ENCODE assay signal across 16 mouse cellular contexts in genomic region chr4:141017657-141018436, GRCm38 (mm10). TPM values are rescaled to one million over a fixed set of nuclear protein-coding genes. Genes with fewer than 3 reads are reported as not detected.
DNase-seq lines count a peak whose midpoint lies in the region; ATAC-seq and TF ChIP-seq lines count a peak whose summit lies in the region.
"Had no signal": no experiment of that assay in that cellular context is flagged by ENCODE, and none has a peak within 500 bp of the region (broad histone marks: within the 10 kb centered on the region; RNA-seq: fewer than 3 reads in every experiment).

No protein-coding gene starts in this region.

- no peaks in the 10 kb centered on the region for H3K9me3 ChIP-seq in forebrain, embryonic 10.5 days
- no peaks in the 10 kb centered on the region for H3K9me3 ChIP-seq in forebrain, postnatal 0 days (ENCODE audit: low read length)
- H3K9me3 ChIP-seq in kidney, postnatal 0 days (replicated peaks; ENCODE audit: low read length) = no peaks in the 10 kb centered on the region
- no peaks in the 10 kb centered on the region for H3K9me3 ChIP-seq in ES-Bruce4 (replicated peaks; ENCODE audit: control insufficient read depth, insufficient read depth, low read length, poor library complexity, severe bottlenecking)
- no peaks in the 10 kb centered on the region for H3K9me3 ChIP-seq in forebrain, embryonic 12.5 days
- H3K9me3 ChIP-seq: hindbrain, embryonic 15.5 days; liver, embryonic 13.5 days had no signal

- H3K4me3 ChIP-seq in forebrain, embryonic 10.5 days = no peak overlapping the region
- H3K4me3 ChIP-seq in forebrain, postnatal 0 days (ENCODE audit: low read depth, low read length) = no peak overlapping the region
- H3K4me3 ChIP-seq in kidney, postnatal 0 days (replicated peaks; ENCODE audit: low read depth, low read length) = no peak overlapping the region
- peak overlapping the region; percentile 12; the same call in 1 of the 2 replicates for H3K4me3 ChIP-seq in ES-Bruce4 (ENCODE audit: low read depth, low read length)
- H3K4me3 ChIP-seq in forebrain, embryonic 12.5 days (replicated peaks) = no peak overlapping the region
- H3K4me3 ChIP-seq: hindbrain, embryonic 15.5 days; liver, embryonic 13.5 days had no signal

- ATAC-seq in forebrain, postnatal 0 days = no peak
- ATAC-seq in kidney, postnatal 0 days (replicated peaks; ENCODE audit: low FRiP score, low read depth) = no peak
- ATAC-seq in forebrain, embryonic 12.5 days (ENCODE audit: low FRiP score) = no peak

- no peak for DNase-seq in forebrain, embryonic 10.5 days (ENCODE audit: extremely low spot score, low spot score)
- no peak for DNase-seq in forebrain, postnatal 0 days
- DNase-seq in kidney, postnatal 0 days (ENCODE audit: low spot score) = no peak
- no peak for DNase-seq in kidney, adult 11 months
- DNase-seq in right cerebral cortex, postnatal 36 days (ENCODE audit: low spot score in 2 of 2) = no peak
- no peak for DNase-seq in adrenal gland, postnatal 25 days
- DNase-seq: adrenal gland, adult 8-10 months; B cell, adult 2 months; kidney, postnatal 10 days; liver, embryonic 13.5 days; right cerebral cortex, adult 18-20 months; thymus, postnatal 36 days had no signal

- H3K9ac ChIP-seq in forebrain, postnatal 0 days = no peak overlapping the region
- no peak overlapping the region for H3K9ac ChIP-seq in kidney, postnatal 0 days (ENCODE audit: low read depth, low read length)
- H3K9ac ChIP-seq in ES-Bruce4 (ENCODE audit: low read depth, poor library complexity, severe bottlenecking) = no peak overlapping the region
- H3K9ac ChIP-seq in forebrain, embryonic 12.5 days = peak overlapping the region; percentile 12; the same call in 1 of the 2 replicates
- H3K9ac ChIP-seq: hindbrain, embryonic 15.5 days; liver, embryonic 13.5 days had no signal

- no peak overlapping the region for H3K4me2 ChIP-seq in forebrain, postnatal 0 days (ENCODE audit: low read depth)
- H3K4me2 ChIP-seq in kidney, postnatal 0 days (ENCODE audit: low read length) = no peak overlapping the region
- H3K4me2 ChIP-seq in forebrain, embryonic 12.5 days = no peak overlapping the region
- H3K4me2 ChIP-seq: hindbrain, embryonic 15.5 days; liver, embryonic 13.5 days had no signal

- no peaks in the 10 kb centered on the region for H3K27me3 ChIP-seq in forebrain, embryonic 10.5 days (ENCODE audit: poor library complexity, severe bottlenecking)
- no peaks in the 10 kb centered on the region for H3K27me3 ChIP-seq in forebrain, postnatal 0 days (ENCODE audit: insufficient read depth, low read length)
- H3K27me3 ChIP-seq in kidney, postnatal 0 days (ENCODE audit: insufficient read depth, low read length) = no peaks in the 10 kb centered on the region
- H3K27me3 ChIP-seq in ES-Bruce4 (ENCODE audit: control insufficient read depth, insufficient read depth, low read length, poor library complexity, severe bottlenecking) = no peaks in the 10 kb centered on the region
- H3K27me3 ChIP-seq in forebrain, embryonic 12.5 days = no peaks in the 10 kb centered on the region
- H3K27me3 ChIP-seq: hindbrain, embryonic 15.5 days had no signal

- no peak for TF ChIP-seq CTCF in forebrain, postnatal 0 days (IDR thresholded peaks at IDR 0.05; ENCODE audit: low read depth)
- peak; percentile 36; the same call in 1 of the 2 replicates for TF ChIP-seq CTCF in kidney, postnatal 0 days (IDR thresholded peaks at IDR 0.05; ENCODE audit: low read depth)
- TF ChIP-seq CTCF in ES-Bruce4 (IDR thresholded peaks at IDR 0.05; ENCODE audit: low read depth, low read length) = peak; percentile 36

- H3K27ac ChIP-seq in forebrain, embryonic 10.5 days = 0 out of 2 replicates have a peak overlapping the region, but pooled peaks have one; percentile 13
- no peak overlapping the region for H3K27ac ChIP-seq in forebrain, postnatal 0 days (ENCODE audit: low read depth, low read length)
- H3K27ac ChIP-seq in kidney, postnatal 0 days = no peak overlapping the region
- no peak overlapping the region for H3K27ac ChIP-seq in ES-Bruce4 (ENCODE audit: insufficient read depth, low read length)
- H3K27ac ChIP-seq in forebrain, embryonic 12.5 days = peak overlapping the region; percentile 42; the same call in 1 of the 2 replicates
- H3K27ac ChIP-seq: hindbrain, embryonic 15.5 days; liver, embryonic 13.5 days; macrophage had no signal

- no peak for TF ChIP-seq EP300 in ES-Bruce4 (IDR thresholded peaks at IDR 0.05; ENCODE audit: insufficient read depth, low read depth, low read length)

- WGBS in forebrain, embryonic 10.5 days = 87% methylated on average over 29 of the region's 29 CpGs
- WGBS in forebrain, postnatal 0 days = 74% methylated on average over 29 of the region's 29 CpGs
- 81% methylated on average over 29 of the region's 29 CpGs for WGBS in kidney, postnatal 0 days
- 88% methylated on average over 29 of the region's 29 CpGs for WGBS in forebrain, embryonic 12.5 days

- H3K4me1 ChIP-seq in forebrain, embryonic 10.5 days = peaks cover 48% of the 10 kb centered on the region
- peaks cover 10% of the 10 kb centered on the region; the same call in 1 of the 2 replicates for H3K4me1 ChIP-seq in forebrain, postnatal 0 days (ENCODE audit: insufficient read depth)
- peaks cover 9% of the 10 kb centered on the region; the same call in 1 of the 2 replicates for H3K4me1 ChIP-seq in kidney, postnatal 0 days (replicated peaks; ENCODE audit: insufficient read depth, low read length)
- H3K4me1 ChIP-seq in ES-Bruce4 (ENCODE audit: control insufficient read depth, insufficient read depth, low read length) = no peaks in the 10 kb centered on the region
- H3K4me1 ChIP-seq in forebrain, embryonic 12.5 days = peaks cover 47% of the 10 kb centered on the region
- H3K4me1 ChIP-seq: liver, embryonic 13.5 days had no signal

- no peak for TF ChIP-seq POLR2A in ES-Bruce4 (IDR thresholded peaks at IDR 0.05; ENCODE audit: insufficient read depth, low read length)

- H3K36me3 ChIP-seq in forebrain, embryonic 10.5 days (replicated peaks) = peaks cover 97% of the 10 kb centered on the region
- peaks cover 38% of the 10 kb centered on the region for H3K36me3 ChIP-seq in forebrain, postnatal 0 days (ENCODE audit: insufficient read depth)
- H3K36me3 ChIP-seq in kidney, postnatal 0 days (ENCODE audit: insufficient read depth, low read length) = peaks cover 18% of the 10 kb centered on the region; the same call in 1 of the 2 replicates
- H3K36me3 ChIP-seq in ES-Bruce4 (ENCODE audit: control insufficient read depth, insufficient read depth, low read length, poor library complexity, severe bottlenecking) = no peaks in the 10 kb centered on the region
- H3K36me3 ChIP-seq in forebrain, embryonic 12.5 days (replicated peaks) = peaks cover 68% of the 10 kb centered on the region
- H3K36me3 ChIP-seq: liver, embryonic 13.5 days had no signal

RNA-seq across cellular contexts. Expression of gene Mfap2, which starts 7.6 kb away (rescaled TPM):
- polyA plus RNA-seq in forebrain, embryonic 10.5 days (2016; fragmentation: Nextera tagmentation; extraction: Ambion mirVana) = 265 TPM in 2 replicates
- total RNA-seq in forebrain, postnatal 0 days (2014; rRNA removed) = 22.2 and 25.1 TPM in 2 replicates
- 124 and 148 TPM in 2 replicates for polyA plus RNA-seq in forebrain, postnatal 0 days (2015; fragmentation: Nextera tagmentation; extraction: Ambion mirVana)
- 330 and 339 TPM in 2 replicates for polyA plus RNA-seq in kidney, postnatal 0 days (2015; fragmentation: Nextera tagmentation; extraction: Ambion mirVana)
- 4.5 and 5.2 TPM in 2 replicates for polyA plus RNA-seq in ES-Bruce4 (2011; ENCODE audit: insufficient read depth, insufficient read length, low read depth, missing spikeins)
- polyA plus RNA-seq in forebrain, embryonic 12.5 days (2016; fragmentation: Nextera tagmentation; extraction: Ambion mirVana) = 250 and 275 TPM in 2 replicates
- 10.7 and 11.1 TPM in 2 replicates for total RNA-seq in adrenal gland, postnatal 25 days (2021)
- polyA plus RNA-seq: macrophage had no signal

RNA-seq across cellular contexts. Expression of gene Atp13a2, which starts 31.2 kb away (rescaled TPM):
- polyA plus RNA-seq in forebrain, embryonic 10.5 days (2016; fragmentation: Nextera tagmentation; extraction: Ambion mirVana) = 39.9 and 40.6 TPM in 2 replicates
- total RNA-seq in forebrain, postnatal 0 days (2014; rRNA removed) = 205 and 251 TPM in 2 replicates
- 119 and 141 TPM in 2 replicates for polyA plus RNA-seq in forebrain, postnatal 0 days (2015; fragmentation: Nextera tagmentation; extraction: Ambion mirVana)
- 30.6 and 31.9 TPM in 2 replicates for polyA plus RNA-seq in kidney, postnatal 0 days (2015; fragmentation: Nextera tagmentation; extraction: Ambion mirVana)
- polyA plus RNA-seq in ES-Bruce4 (2011; ENCODE audit: insufficient read depth, insufficient read length, low read depth, missing spikeins) = 16.8 and 17.0 TPM in 2 replicates
- 75.5 and 82.3 TPM in 2 replicates for polyA plus RNA-seq in forebrain, embryonic 12.5 days (2016; fragmentation: Nextera tagmentation; extraction: Ambion mirVana)
- 35.9 and 53.3 TPM in 2 replicates for total RNA-seq in adrenal gland, postnatal 25 days (2021)

RNA-seq across cellular contexts. Expression of gene Crocc, which starts 42.5 kb away (rescaled TPM):
- polyA plus RNA-seq in forebrain, embryonic 10.5 days (2016; fragmentation: Nextera tagmentation; extraction: Ambion mirVana) = 10.0 and 10.9 TPM in 2 replicates
- 29.9 and 43.0 TPM in 2 replicates for total RNA-seq in forebrain, postnatal 0 days (2014; rRNA removed)
- polyA plus RNA-seq in forebrain, postnatal 0 days (2015; fragmentation: Nextera tagmentation; extraction: Ambion mirVana) = 3.5 and 3.8 TPM in 2 replicates
- polyA plus RNA-seq in kidney, postnatal 0 days (2015; fragmentation: Nextera tagmentation; extraction: Ambion mirVana) = 5.9 and 7.8 TPM in 2 replicates
- polyA plus RNA-seq in ES-Bruce4 (2011; ENCODE audit: insufficient read depth, insufficient read length, low read depth, missing spikeins) = 35.0 TPM in 2 replicates
- polyA plus RNA-seq in forebrain, embryonic 12.5 days (2016; fragmentation: Nextera tagmentation; extraction: Ambion mirVana) = 15.4 and 17.4 TPM in 2 replicates
- total RNA-seq in adrenal gland, postnatal 25 days (2021) = 10.2 and 16.1 TPM in 2 replicates

RNA-seq across cellular contexts. Expression of gene Sdhb, which starts 56.8 kb away (rescaled TPM):
- polyA plus RNA-seq in forebrain, embryonic 10.5 days (2016; fragmentation: Nextera tagmentation; extraction: Ambion mirVana) = 411 and 415 TPM in 2 replicates
- total RNA-seq in forebrain, postnatal 0 days (2014; rRNA removed) = 254 and 308 TPM in 2 replicates
- polyA plus RNA-seq in forebrain, postnatal 0 days (2015; fragmentation: Nextera tagmentation; extraction: Ambion mirVana) = 564 and 623 TPM in 2 replicates
- 660 and 674 TPM in 2 replicates for polyA plus RNA-seq in kidney, postnatal 0 days (2015; fragmentation: Nextera tagmentation; extraction: Ambion mirVana)
- 99.6 and 103 TPM in 2 replicates for polyA plus RNA-seq in ES-Bruce4 (2011; ENCODE audit: insufficient read depth, insufficient read length, low read depth, missing spikeins)
- polyA plus RNA-seq in forebrain, embryonic 12.5 days (2016; fragmentation: Nextera tagmentation; extraction: Ambion mirVana) = 380 and 396 TPM in 2 replicates
- total RNA-seq in adrenal gland, postnatal 25 days (2021) = 452 and 458 TPM in 2 replicates

Comparison
In these comparisons a context has a peak if more than half of its experiments do, and no peak if none do; other contexts are left out.
1. H3K27ac ChIP-seq: peak in forebrain, embryonic 10.5 days (single experiment) and forebrain, embryonic 12.5 days (single experiment); none in forebrain, postnatal 0 days (single experiment), kidney, postnatal 0 days (single experiment) and ES-Bruce4 (single experiment).
2. RNA of gene Mfap2, which starts 7.6 kb away (polyA plus RNA-seq): 330 to 339 TPM in kidney, postnatal 0 days, 250 to 275 TPM in forebrain, embryonic 12.5 days, 265 TPM in forebrain, embryonic 10.5 days and 124 to 148 TPM in forebrain, postnatal 0 days; 4.5 to 5.2 TPM in ES-Bruce4; every median in the first group is over 10 times any median in the second.